Mouse (Mus musculus) thymus, adult 2 months (tissue): ENCODE data around the gene Esr1. TPM values are rescaled to one million over a fixed set of nuclear protein-coding genes. Genes with fewer than 3 reads are reported as not detected.

Source experiments
- DNase-seq: peaks from one replicate; pipeline ENCODE4 v3.0.0; 2021
- H3K27ac ChIP-seq: fragments of 200-500 bp; 2 replicates; pipeline ENCODE4 v1.5.1; 2012; ENCODE audit warnings: low read length, control low read depth; ENCODE audit not compliant: control insufficient read depth, insufficient read depth
- H3K27me3 ChIP-seq: fragments of 200-500 bp; 2 replicates; pipeline ENCODE4 v1.6.1; 2012; ENCODE audit warnings: mild to moderate bottlenecking, low read length, moderate library complexity, mixed read lengths; ENCODE audit not compliant: control insufficient read depth, insufficient read depth
- H3K36me3 ChIP-seq: fragments of 200-500 bp; 2 replicates; pipeline ENCODE4 v1.6.1; 2012; ENCODE audit warnings: mild to moderate bottlenecking, low read length, moderate library complexity; ENCODE audit not compliant: control insufficient read depth, insufficient read depth
- H3K4me1 ChIP-seq: fragments of 200-500 bp; replicated peaks from 2 replicates; pipeline ENCODE4 v1.6.1; 2012; ENCODE audit warnings: low read length; ENCODE audit not compliant: control insufficient read depth, insufficient read depth
- H3K4me3 ChIP-seq: fragments of 200-500 bp; 2 replicates; pipeline ENCODE4 v1.5.1; 2012; ENCODE audit warnings: mild to moderate bottlenecking, low read length, control low read depth, moderate library complexity; ENCODE audit not compliant: control insufficient read depth, insufficient read depth
- CTCF ChIP-seq: fragments of 200-500 bp; IDR thresholded peaks from 2 replicates; pipeline ENCODE4 v1.5.1; 2012; ENCODE audit warnings: mild to moderate bottlenecking, control low read depth, low read length, moderate library complexity, borderline replicate concordance; ENCODE audit not compliant: control insufficient read depth, poor library complexity, insufficient read depth; ENCODE audit errors: extremely low read depth
- POLR2A ChIP-seq: fragments of 200-500 bp; IDR thresholded peaks from 2 replicates; pipeline ENCODE4 v1.6.1; 2012; ENCODE audit warnings: mild to moderate bottlenecking, low read length, control low read depth, moderate library complexity; ENCODE audit not compliant: control insufficient read depth, poor library complexity, insufficient read depth; ENCODE audit errors: extremely low read depth
- WGBS: fragments of 180-500 bp; shearing (Covaris S2); methylation state at CpG from one replicate; pipeline ENCODE4 v1.1.7; 2018; 5-methylcytosine and 5-hydroxymethylcytosine counted together
- polyA plus RNA-seq: library from polyadenylated mRNA; depleted of rRNA; stranded (reverse); fragments of >200 nt; gene quantifications from 2 replicates; pipeline ENCODE4 v1.2.3, GENCODE M21; 2012

Gene Esr1
- polyA plus RNA-seq, 1 experiment = 3.4 TPM

GRCm38 (mm10) chr10:4983919-4984318, 372.5 kb downstream of the Esr1 start:
- Histone ChIP-seq H3K4me3 (no peak overlapping the region), H3K36me3 (no peaks in the 10 kb centered on the region), H3K27me3 (no peaks in the 10 kb centered on the region), H3K4me1 (peaks cover 3% of the 10 kb centered on the region), H3K27ac (no peak overlapping the region)
- no peak for TF ChIP-seq CTCF
- TF ChIP-seq POLR2A = no peak
- DNase-seq = no peak
- 95% methylated on average over 2 of the region's 2 CpGs for WGBS

GRCm38 (mm10) chr10:4993802-4994201, 382.4 kb downstream of the Esr1 start:
- Histone ChIP-seq H3K36me3 (no peaks in the 10 kb centered on the region), H3K27ac (no peak overlapping the region), H3K4me1 (peaks cover 14% of the 10 kb centered on the region), H3K27me3 (no peaks in the 10 kb centered on the region), H3K4me3 (no peak overlapping the region)
- no peak for DNase-seq
- 46% methylated on average over 3 of the region's 3 CpGs for WGBS
- TF ChIP-seq CTCF (no peak), POLR2A (no peak)

GRCm38 (mm10) chr10:4996592-4996991, 385.2 kb downstream of the Esr1 start:
- WGBS = 95% methylated on average over 3 of the region's 3 CpGs
- Histone ChIP-seq H3K4me1 (peaks cover 9% of the 10 kb centered on the region), H3K27me3 (no peaks in the 10 kb centered on the region), H3K4me3 (no peak overlapping the region), H3K27ac (no peak overlapping the region), H3K36me3 (no peaks in the 10 kb centered on the region)
- DNase-seq = no peak
- TF ChIP-seq POLR2A = no peak
- TF ChIP-seq CTCF = no peak

GRCm38 (mm10) chr10:5008795-5009366, 397.5 kb downstream of the Esr1 start:
- no peak overlapping the region for H3K27ac ChIP-seq
- 92% methylated on average over 8 of the region's 8 CpGs for WGBS
- TF ChIP-seq CTCF = no peak
- TF ChIP-seq POLR2A = no peak

GRCm38 (mm10) chr10:5012004-5012403, 400.6 kb downstream of the Esr1 start:
- Histone ChIP-seq H3K27ac (no peak overlapping the region), H3K4me1 (no peaks in the 10 kb centered on the region), H3K36me3 (no peaks in the 10 kb centered on the region), H3K27me3 (no peaks in the 10 kb centered on the region), H3K4me3 (no peak overlapping the region)
- no peak for DNase-seq
- TF ChIP-seq CTCF (no peak), POLR2A (no peak)

More at GRCm38 (mm10) chr10:5008795-5009366, 397.5 kb downstream of the Esr1 start:
- Histone ChIP-seq H3K36me3 (no peaks in the 10 kb centered on the region), H3K4me3 (no peak overlapping the region), H3K4me1 (no peaks in the 10 kb centered on the region), H3K27me3 (no peaks in the 10 kb centered on the region)
- DNase-seq = no peak

GRCm38 (mm10) chr10:5014976-5015375, 403.6 kb downstream of the Esr1 start:
- TF ChIP-seq CTCF (no peak), POLR2A (no peak)
- Histone ChIP-seq H3K36me3 (no peaks in the 10 kb centered on the region), H3K4me1 (no peaks in the 10 kb centered on the region), H3K27me3 (no peaks in the 10 kb centered on the region), H3K4me3 (no peak overlapping the region), H3K27ac (no peak overlapping the region)
- DNase-seq = no peak
- WGBS = 88% methylated on average over 1 of the region's 1 CpGs

GRCm38 (mm10) chr10:5017148-5017547, 405.8 kb downstream of the Esr1 start:
- TF ChIP-seq POLR2A (no peak), CTCF (no peak)
- no peak overlapping the region for H3K4me3 ChIP-seq
- H3K27me3 ChIP-seq = no peaks in the 10 kb centered on the region
- no peak overlapping the region for H3K27ac ChIP-seq
- WGBS = 90% methylated on average over 1 of the region's 1 CpGs
- peaks cover 4% of the 10 kb centered on the region for H3K36me3 ChIP-seq
- no peak for DNase-seq
- no peaks in the 10 kb centered on the region for H3K4me1 ChIP-seq
